Mouse (Mus musculus): ENCODE data around the gene Ubc.

DNA sequence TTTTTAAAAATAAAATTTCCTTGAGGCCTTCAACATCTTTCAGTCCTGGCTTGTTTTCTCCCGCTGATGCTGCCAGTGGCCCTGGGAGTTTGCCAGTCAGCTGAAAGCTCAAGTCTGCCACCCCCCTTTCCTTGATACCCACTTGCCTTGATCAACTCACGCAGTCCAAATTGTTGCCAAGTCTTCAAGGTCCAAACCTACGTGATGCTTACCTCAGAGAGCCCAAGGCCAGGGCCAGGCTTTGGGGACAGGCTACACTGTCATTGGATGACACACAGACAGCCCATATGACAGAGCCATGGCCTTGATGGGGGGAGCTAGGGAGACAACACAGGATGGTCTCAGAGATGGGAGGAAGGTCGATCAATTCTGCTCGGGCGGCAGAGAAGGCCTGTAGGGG, 45.7 kb downstream of the Ubc start:
- TF ChIP-seq POLR2A (IDR thresholded peaks at IDR 0.05; ENCODE audit: borderline replicate concordance, control insufficient read depth, low read depth, low read length) (no peak), CTCF (IDR thresholded peaks at IDR 0.05; ENCODE audit: control insufficient read depth, insufficient read depth, low read length) (no peak)
